8 mouse cellular contexts compared by ENCODE assay signal in the genomic region with DNA sequence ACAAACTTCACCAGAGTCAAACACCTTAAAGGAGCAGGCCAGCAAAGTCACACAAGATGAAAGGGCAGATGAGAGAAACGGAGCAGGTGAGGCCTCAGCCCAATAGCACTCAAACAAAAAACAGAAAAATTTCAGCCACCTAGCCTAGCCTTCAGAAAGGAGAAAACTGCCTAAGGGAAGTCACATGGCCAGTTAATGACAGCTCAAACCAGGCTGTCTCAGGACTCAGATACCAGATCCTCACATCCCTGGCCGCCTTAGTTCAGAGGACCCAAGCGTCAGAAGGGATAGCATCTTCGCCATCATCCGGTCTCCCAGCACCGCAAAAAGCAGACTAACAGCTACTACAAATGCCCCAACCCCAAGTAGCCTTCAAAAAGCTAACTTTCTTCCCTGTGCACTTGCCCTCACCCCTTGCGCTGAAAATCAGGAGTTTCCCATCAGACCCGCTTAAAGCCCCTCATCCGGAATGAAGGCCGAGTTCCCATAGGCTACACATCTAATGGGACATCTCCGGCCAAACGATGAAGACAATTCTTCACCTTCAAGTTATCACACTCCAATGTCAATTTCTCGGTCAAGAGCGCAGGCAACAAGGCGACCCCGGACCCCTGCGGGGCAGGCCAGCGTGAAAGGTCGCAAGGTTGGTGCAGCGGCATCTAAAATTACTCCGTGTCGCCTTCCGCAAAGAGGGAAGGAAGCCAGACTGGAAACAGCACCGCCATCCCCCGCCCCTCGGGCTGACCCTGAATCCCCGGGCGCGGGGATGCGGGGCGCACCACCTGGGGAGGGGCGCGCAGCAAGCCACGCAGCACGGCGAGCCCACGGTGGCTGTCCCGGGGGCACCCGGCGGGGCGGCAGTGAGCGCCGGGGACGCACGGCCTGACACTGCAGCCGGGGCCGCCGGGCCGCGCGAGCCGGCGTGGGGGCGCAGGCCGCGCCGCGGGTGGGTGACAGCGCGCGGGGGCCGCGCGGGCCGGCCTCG. TPM values are rescaled to one million over a fixed set of nuclear protein-coding genes. Genes with fewer than 3 reads are reported as not detected.
DNase-seq lines count a peak whose midpoint lies in the region; ATAC-seq and TF ChIP-seq lines count a peak whose summit lies in the region.

No protein-coding gene starts in this region.

- no peak overlapping the region for H3K27ac ChIP-seq in liver, adult 2 months (replicated peaks; ENCODE audit: insufficient read depth, low read depth, low read length)
- no peak overlapping the region for H3K27ac ChIP-seq in embryonic fibroblast, embryonic 13.5 days (ENCODE audit: insufficient read depth, low read length)
- H3K27ac ChIP-seq in hindbrain, postnatal 0 days, result peak overlapping the region; percentile 86
- H3K27ac ChIP-seq in macrophage, result peak overlapping the region; percentile 33
- peak overlapping the region; percentile 53; the same call in 1 of the 2 replicates for H3K27ac ChIP-seq in stomach, postnatal 0 days (replicated peaks)

- no peak for TF ChIP-seq EP300 in stomach, postnatal 0 days (optimal IDR thresholded peaks at IDR 0.05)

- no peak for DNase-seq in liver, adult 2 months (ENCODE audit: extremely low read depth, low read depth, low spot score)
- DNase-seq in liver, result no peak
- peak; percentile 19 to 47 for DNase-seq in adrenal gland, postnatal 36 days
- DNase-seq in hindbrain, postnatal 0 days (ENCODE audit: low spot score), result peak; percentile 37
- DNase-seq in stomach, postnatal 0 days (ENCODE audit: low spot score), result peak; percentile 26
- no peak for DNase-seq in spleen, adult 12 weeks (ENCODE audit: low spot score)

- TF ChIP-seq CTCF in liver, adult 2 months (IDR thresholded peaks at IDR 0.05; ENCODE audit: low read depth, low read length), result no peak
- no peak for TF ChIP-seq CTCF in embryonic fibroblast, embryonic 13.5 days (IDR thresholded peaks at IDR 0.05; ENCODE audit: borderline replicate concordance, insufficient read depth, low read length)
- TF ChIP-seq CTCF in hindbrain, postnatal 0 days (IDR thresholded peaks at IDR 0.05; ENCODE audit: low read depth), result no peak
- no peak for TF ChIP-seq CTCF in stomach, postnatal 0 days (IDR thresholded peaks at IDR 0.05; ENCODE audit: low read depth)

- H3K4me3 ChIP-seq in liver, adult 2 months (ENCODE audit: insufficient read depth, low read depth, low read length), result peak overlapping the region; percentile 73
- H3K4me3 ChIP-seq in embryonic fibroblast, embryonic 13.5 days (ENCODE audit: insufficient read depth, low read length), result peak overlapping the region; percentile 89
- H3K4me3 ChIP-seq in hindbrain, postnatal 0 days (ENCODE audit: low read length), result peak overlapping the region; percentile 94
- peak overlapping the region; percentile 78 for H3K4me3 ChIP-seq in macrophage (ENCODE audit: inconsistent target)
- H3K4me3 ChIP-seq in stomach, postnatal 0 days (ENCODE audit: low read depth, low read length), result peak overlapping the region; percentile 75

- no peaks in the 10 kb centered on the region for H3K27me3 ChIP-seq in liver, adult 2 months (ENCODE audit: control insufficient read depth, insufficient read depth, low read length)
- H3K27me3 ChIP-seq in hindbrain, postnatal 0 days (ENCODE audit: insufficient read depth, low read length), result no peaks in the 10 kb centered on the region
- H3K27me3 ChIP-seq in stomach, postnatal 0 days (ENCODE audit: control insufficient read depth, insufficient read depth, low read length), result no peaks in the 10 kb centered on the region

- H3K36me3 ChIP-seq in liver, adult 2 months (ENCODE audit: control insufficient read depth, insufficient read depth, low read length), result no peaks in the 10 kb centered on the region
- no peaks in the 10 kb centered on the region for H3K36me3 ChIP-seq in hindbrain, postnatal 0 days (ENCODE audit: insufficient read depth, low read length)
- H3K36me3 ChIP-seq in macrophage (ENCODE audit: inconsistent target), result peaks cover 8% of the 10 kb centered on the region; the same call in 1 of the 2 replicates
- H3K36me3 ChIP-seq in stomach, postnatal 0 days (ENCODE audit: control insufficient read depth, insufficient read depth, low read length), result no peaks in the 10 kb centered on the region

- no peak for TF ChIP-seq POLR2A in liver, adult 2 months (IDR thresholded peaks at IDR 0.05; ENCODE audit: extremely low read depth, insufficient read depth, low read length)
- TF ChIP-seq POLR2A in embryonic fibroblast, embryonic 13.5 days (IDR thresholded peaks at IDR 0.05; ENCODE audit: low read depth, low read length), result no peak

- peak overlapping the region; percentile 86 for H3K4me2 ChIP-seq in hindbrain, postnatal 0 days (ENCODE audit: low read depth, low read length)
- H3K4me2 ChIP-seq in stomach, postnatal 0 days (replicated peaks; ENCODE audit: low read depth), result peak overlapping the region; percentile 98

- ATAC-seq in hindbrain, postnatal 0 days, result peak; percentile 57
- ATAC-seq in stomach, postnatal 0 days (ENCODE audit: low FRiP score, low TSS enrichment), result peak; percentile 48

- peaks cover 12% of the 10 kb centered on the region for H3K4me1 ChIP-seq in liver, adult 2 months (ENCODE audit: control insufficient read depth, insufficient read depth, low read length)
- H3K4me1 ChIP-seq in embryonic fibroblast, embryonic 13.5 days (ENCODE audit: control insufficient read depth, insufficient read depth, low read length), result no peaks in the 10 kb centered on the region
- H3K4me1 ChIP-seq in hindbrain, postnatal 0 days (ENCODE audit: insufficient read depth, low read length), result 0 out of 2 replicates have a peak, but pooled peaks cover 8% of the 10 kb centered on the region
- no peaks in the 10 kb centered on the region for H3K4me1 ChIP-seq in stomach, postnatal 0 days (replicated peaks; ENCODE audit: control insufficient read depth, insufficient read depth)

- peaks cover 24% of the 10 kb centered on the region; the same call in 1 of the 2 replicates for H3K79me2 ChIP-seq in liver, adult 2 months (ENCODE audit: control insufficient read depth, insufficient read depth, low read length)
- peaks cover 53% of the 10 kb centered on the region for H3K79me2 ChIP-seq in macrophage (ENCODE audit: inconsistent target)

- H3K9me3 ChIP-seq in hindbrain, postnatal 0 days (ENCODE audit: low read length), result no peaks in the 10 kb centered on the region
- H3K9me3 ChIP-seq in stomach, postnatal 0 days (ENCODE audit: control insufficient read depth, low read length), result no peaks in the 10 kb centered on the region

- 9% methylated on average over 65 of the region's 66 CpGs for WGBS in liver, adult 2 months
- 2% methylated on average over 42 of the region's 66 CpGs for WGBS in hindbrain, postnatal 0 days
- 13% methylated on average over 40 of the region's 66 CpGs for WGBS in macrophage (ENCODE audit: missing documents)
- 4% methylated on average over 57 of the region's 66 CpGs for WGBS in stomach, postnatal 0 days

- H3K9ac ChIP-seq in liver, adult 2 months (ENCODE audit: low read depth, low read length), result peak overlapping the region; percentile 93
- peak overlapping the region; percentile 93 for H3K9ac ChIP-seq in hindbrain, postnatal 0 days (replicated peaks; ENCODE audit: low read length)
- peak overlapping the region; percentile 89 for H3K9ac ChIP-seq in stomach, postnatal 0 days (ENCODE audit: low read length)

RNA-seq across cellular contexts. Expression of gene Slc23a2, which starts 0.7 kb away (rescaled TPM):
- 14.8 and 20.5 TPM in 2 replicates for total RNA-seq in liver, adult 2 months (2014; rRNA removed)
- 7.0 and 12.7 TPM in 2 replicates for polyA plus RNA-seq in liver, adult 2 months (2012; rRNA removed)
- 100 to 1,000 TPM in 1 of 2 experiments, 10 to 100 TPM in 1; 85.9 to 282 TPM for total RNA-seq in adrenal gland, postnatal 36 days (2021)
- 18.1 and 21.8 TPM in 2 replicates for polyA plus RNA-seq in embryonic fibroblast, embryonic 13.5 days (2011; ENCODE audit: insufficient read length, low read depth, missing spikeins)
- total RNA-seq in hindbrain, postnatal 0 days (2014; rRNA removed), result 62.6 and 83.1 TPM in 2 replicates
- 43.0 and 49.4 TPM in 2 replicates for polyA plus RNA-seq in hindbrain, postnatal 0 days (2015; fragmentation: Nextera tagmentation; extraction: Ambion mirVana)
- total RNA-seq in macrophage (2018; cell fraction: chromatin; rRNA removed), result 100 to 1,000 TPM; 118 to 357 (median 244) TPM
- total RNA-seq in macrophage (2018; cell fraction: cytosol; rRNA removed), result 100 to 1,000 TPM in 7 of 26 experiments, 10 to 100 TPM in 19; 71.9 to 117 (median 91.5) TPM
- total RNA-seq in macrophage (2018; cell fraction: nucleus; rRNA removed), result 100 to 1,000 TPM; 142 to 294 (median 219) TPM
- polyA plus RNA-seq in macrophage (2018), result 42.4 to 55.7 TPM (median 53.2 TPM) in 3 replicates
- 5.4 and 5.6 TPM in 2 replicates for polyA plus RNA-seq in stomach, postnatal 0 days (2015; fragmentation: Nextera tagmentation; extraction: Ambion mirVana)

Comparison
In these comparisons a context has a peak if more than half of its experiments do, and no peak if none do; other contexts are left out.
1. DNase-seq: peak in adrenal gland, postnatal 36 days (2 of 2), hindbrain, postnatal 0 days (single experiment) and stomach, postnatal 0 days (single experiment); none in liver, adult 2 months (single experiment), liver (single experiment) and spleen, adult 12 weeks (single experiment).
2. H3K27ac ChIP-seq: peak in hindbrain, postnatal 0 days (single experiment), macrophage (single experiment) and stomach, postnatal 0 days (single experiment); none in liver, adult 2 months (single experiment) and embryonic fibroblast, embryonic 13.5 days (single experiment).
3. Peak in every context shown above with its lines, with median percentiles within 50 percentile points of each other: H3K4me3 ChIP-seq and H3K9ac ChIP-seq.